Mouse (Mus musculus): Measurements from ENCODE around the gene Zswim7. TPM values are rescaled to one million over a fixed set of nuclear protein-coding genes. Genes with fewer than 3 reads are reported as not detected.

The Zswim7 gene
- polyA plus RNA-seq, 1 experiment from 2014 or later = 21.1 TPM

GRCm38 (mm10) chr11:62244471-62244870 lies 36.7 kb downstream of the Zswim7 start:
- H3K9me3 ChIP-seq (ENCODE audit: low read depth, low read length) = no peaks in the 10 kb centered on the region
- H3K4me2 ChIP-seq = no peak overlapping the region
- ATAC-seq (ENCODE audit: insufficient read depth) (no peak), DNase-seq (no peak)
- no peak overlapping the region for H3K27ac ChIP-seq (ENCODE audit: low read depth)
- H3K4me3 ChIP-seq (ENCODE audit: low read depth, low read length) = no peak overlapping the region
- H3K4me1 ChIP-seq (ENCODE audit: insufficient read depth) = no peaks in the 10 kb centered on the region
- peaks cover 2% of the 10 kb centered on the region; the same call in 1 of the 2 replicates for H3K27me3 ChIP-seq (ENCODE audit: insufficient read depth, low read length)
- no peak overlapping the region for H3K9ac ChIP-seq
- no peaks in the 10 kb centered on the region for H3K36me3 ChIP-seq (ENCODE audit: insufficient read depth)
- WGBS = 86% methylated on average over 4 of the region's 4 CpGs
- TF ChIP-seq CTCF (IDR thresholded peaks at IDR 0.05; ENCODE audit: low read depth) = no peak

GRCm38 (mm10) chr11:62243871-62244270 lies 37.3 kb downstream of the Zswim7 start:
- no peak for TF ChIP-seq CTCF (IDR thresholded peaks at IDR 0.05; ENCODE audit: low read depth)
- Histone ChIP-seq H3K27ac (ENCODE audit: low read depth) (no peak overlapping the region), H3K9me3 (ENCODE audit: low read depth, low read length) (no peaks in the 10 kb centered on the region), H3K36me3 (ENCODE audit: insufficient read depth) (no peaks in the 10 kb centered on the region), H3K4me1 (ENCODE audit: insufficient read depth) (no peaks in the 10 kb centered on the region), H3K9ac (no peak overlapping the region), H3K27me3 (ENCODE audit: insufficient read depth, low read length) (no peaks in the 10 kb centered on the region), H3K4me2 (no peak overlapping the region), H3K4me3 (ENCODE audit: low read depth, low read length) (no peak overlapping the region)
- DNase-seq (no peak), ATAC-seq (ENCODE audit: insufficient read depth) (no peak)
- 74% methylated on average over 8 of the region's 8 CpGs for WGBS

DNA sequence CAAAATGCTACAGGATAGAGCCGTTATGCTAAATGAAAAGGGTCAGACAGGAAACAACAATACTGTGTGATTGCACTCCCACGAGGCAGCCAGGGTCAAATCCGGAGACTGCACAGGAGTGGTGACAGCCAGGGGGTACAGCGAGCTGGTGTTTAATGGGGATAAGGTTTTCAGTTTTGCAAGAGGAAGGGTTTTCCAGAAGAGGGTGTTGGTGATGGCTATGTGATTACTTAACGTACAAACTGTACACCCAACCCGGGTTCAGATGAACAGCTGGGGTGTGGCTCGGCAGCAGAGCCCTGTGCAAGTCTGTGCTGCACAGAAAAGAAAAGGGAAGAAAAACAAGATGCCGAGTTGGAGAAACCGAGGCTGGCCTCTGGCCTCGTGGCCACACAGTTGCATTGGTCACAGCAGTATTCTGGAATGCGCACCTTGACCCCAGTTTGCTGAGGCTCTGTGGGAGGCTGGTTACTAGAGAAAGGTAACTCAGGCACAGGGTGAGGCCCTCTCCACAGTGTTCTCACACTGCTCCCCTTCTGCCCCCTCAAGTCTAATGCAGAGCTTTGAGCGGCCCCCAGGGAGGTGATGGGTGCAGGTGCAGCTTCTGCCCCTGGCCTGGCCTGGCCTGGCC lies 40.4 kb downstream of the Zswim7 start:
- DNase-seq (no peak), ATAC-seq (ENCODE audit: insufficient read depth) (no peak)
- no peak overlapping the region for H3K4me2 ChIP-seq
- H3K4me1 ChIP-seq (ENCODE audit: insufficient read depth) = no peaks in the 10 kb centered on the region
- H3K27me3 ChIP-seq (ENCODE audit: insufficient read depth, low read length) = no peaks in the 10 kb centered on the region
- H3K9me3 ChIP-seq (ENCODE audit: low read depth, low read length) = no peaks in the 10 kb centered on the region
- H3K27ac ChIP-seq (ENCODE audit: low read depth) = no peak overlapping the region
- H3K9ac ChIP-seq = no peak overlapping the region
- no peak for TF ChIP-seq CTCF (IDR thresholded peaks at IDR 0.05; ENCODE audit: low read depth)
- H3K36me3 ChIP-seq (ENCODE audit: insufficient read depth) = no peaks in the 10 kb centered on the region
- H3K4me3 ChIP-seq (ENCODE audit: low read depth, low read length) = no peak overlapping the region
- 49% methylated on average over 12 of the region's 12 CpGs for WGBS

- no peak overlapping the region for H3K27ac ChIP-seq (ENCODE audit: low read depth)
- H3K27me3 ChIP-seq (ENCODE audit: insufficient read depth, low read length) = no peaks in the 10 kb centered on the region
- no peaks in the 10 kb centered on the region for H3K9me3 ChIP-seq (ENCODE audit: low read depth, low read length)
- no peak for ATAC-seq (ENCODE audit: insufficient read depth)
- no peak overlapping the region for H3K4me2 ChIP-seq
- H3K4me1 ChIP-seq (ENCODE audit: insufficient read depth) = 0 out of 2 replicates have a peak, but pooled peaks cover 4% of the 10 kb centered on the region
- DNase-seq = peak; percentile 71
- 49% methylated on average over 4 of the region's 4 CpGs for WGBS
- TF ChIP-seq CTCF (IDR thresholded peaks at IDR 0.05; ENCODE audit: low read depth) = no peak
- no peaks in the 10 kb centered on the region for H3K36me3 ChIP-seq (ENCODE audit: insufficient read depth)
- H3K4me3 ChIP-seq (ENCODE audit: low read depth, low read length) = no peak overlapping the region
- no peak overlapping the region for H3K9ac ChIP-seq
Measured at GRCm38 (mm10) chr11:62224797-62225196, 56.4 kb downstream of the Zswim7 start.

- no peak for TF ChIP-seq CTCF (IDR thresholded peaks at IDR 0.05; ENCODE audit: low read depth)
- no peaks in the 10 kb centered on the region for H3K36me3 ChIP-seq (ENCODE audit: insufficient read depth)
- H3K27me3 ChIP-seq (ENCODE audit: insufficient read depth, low read length) = no peaks in the 10 kb centered on the region
- H3K27ac ChIP-seq (ENCODE audit: low read depth) = no peak overlapping the region
- 93% methylated on average over 7 of the region's 7 CpGs for whole genome bisulfite sequencing
- H3K9ac ChIP-seq = no peak overlapping the region
- H3K4me1 ChIP-seq (ENCODE audit: insufficient read depth) = 0 out of 2 replicates have a peak, but pooled peaks cover 4% of the 10 kb centered on the region
- H3K9me3 ChIP-seq (ENCODE audit: low read depth, low read length) = no peaks in the 10 kb centered on the region
- no peak overlapping the region for H3K4me2 ChIP-seq
- H3K4me3 ChIP-seq (ENCODE audit: low read depth, low read length) = no peak overlapping the region
- no peak for ATAC-seq (ENCODE audit: insufficient read depth)
- DNase-seq = no peak
Measured at GRCm38 (mm10) chr11:62223962-62224361, 57.2 kb downstream of the Zswim7 start.

DNA sequence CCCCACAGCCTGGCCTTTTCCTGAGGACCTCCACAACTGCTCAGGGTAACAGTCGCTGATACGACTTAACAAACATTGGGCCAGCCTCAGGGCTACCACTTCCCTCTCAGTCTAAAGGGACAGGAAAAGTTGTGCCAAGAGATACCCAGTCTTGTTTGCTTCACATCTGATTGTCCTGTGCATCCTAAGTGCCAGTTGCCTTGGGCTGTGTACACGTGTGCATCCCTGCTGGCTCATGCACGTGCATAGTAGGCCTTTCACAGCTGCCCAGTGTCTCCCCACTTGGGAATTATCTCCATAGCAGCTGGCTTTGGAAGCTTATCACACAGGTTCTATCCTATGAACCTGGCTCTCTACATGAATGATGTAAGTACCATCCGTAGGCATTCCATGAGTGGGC lies 57.8 kb downstream of the Zswim7 start:
- WGBS = 78% methylated on average over 5 of the region's 5 CpGs
- Histone ChIP-seq H3K4me3 (ENCODE audit: low read depth, low read length) (no peak overlapping the region), H3K27ac (ENCODE audit: low read depth) (no peak overlapping the region), H3K4me1 (ENCODE audit: insufficient read depth) (0 out of 2 replicates have a peak, but pooled peaks cover 4% of the 10 kb centered on the region), H3K27me3 (ENCODE audit: insufficient read depth, low read length) (no peaks in the 10 kb centered on the region), H3K9ac (no peak overlapping the region), H3K9me3 (ENCODE audit: low read depth, low read length) (no peaks in the 10 kb centered on the region), H3K4me2 (no peak overlapping the region), H3K36me3 (ENCODE audit: insufficient read depth) (no peaks in the 10 kb centered on the region)
- ATAC-seq (ENCODE audit: insufficient read depth) (no peak), DNase-seq (no peak)
- TF ChIP-seq CTCF (IDR thresholded peaks at IDR 0.05; ENCODE audit: low read depth) = no peak

- ATAC-seq (ENCODE audit: insufficient read depth) (no peak), DNase-seq (no peak)
- Histone ChIP-seq H3K36me3 (ENCODE audit: insufficient read depth) (no peaks in the 10 kb centered on the region), H3K4me2 (no peak overlapping the region), H3K9me3 (ENCODE audit: low read depth, low read length) (no peaks in the 10 kb centered on the region), H3K27me3 (ENCODE audit: insufficient read depth, low read length) (no peaks in the 10 kb centered on the region), H3K4me1 (ENCODE audit: insufficient read depth) (0 out of 2 replicates have a peak, but pooled peaks cover 4% of the 10 kb centered on the region), H3K9ac (no peak overlapping the region), H3K27ac (ENCODE audit: low read depth) (no peak overlapping the region), H3K4me3 (ENCODE audit: low read depth, low read length) (no peak overlapping the region)
- no peak for TF ChIP-seq CTCF (IDR thresholded peaks at IDR 0.05; ENCODE audit: low read depth)
- WGBS = 67% methylated on average over 7 of the region's 7 CpGs
Measured at GRCm38 (mm10) chr11:62220756-62221510, 60.2 kb downstream of the Zswim7 start.
